Mouse (Mus musculus) G1E (cell line): ENCODE data around the gene Iqcf4.

ENCODE experiments used
- CTCF ChIP-seq: IDR thresholded peaks from 2 replicates; pipeline ENCODE4 v1.5.1; 2012; ENCODE audit warnings: low read depth, low read length, inconsistent platforms, mixed read lengths
- GATA1 ChIP-seq: IDR thresholded peaks from 2 replicates; pipeline ENCODE4 v1.6.1; 2012; ENCODE audit warnings: borderline replicate concordance, low read length, inconsistent platforms, mixed read lengths
- GATA2 ChIP-seq: IDR thresholded peaks from 2 replicates; pipeline ENCODE4 v1.6.1; 2012; ENCODE audit warnings: low read depth, low read length, inconsistent platforms, borderline replicate concordance
- POLR2AphosphoS5 ChIP-seq: IDR thresholded peaks from 2 replicates; pipeline ENCODE4 v1.6.1; 2012; ENCODE audit warnings: low read depth, low read length, inconsistent platforms; ENCODE audit not compliant: insufficient replicate concordance
- TAL1 ChIP-seq: conservative IDR thresholded peaks from 2 replicates; pipeline ENCODE4 v1.6.1; 2012; ENCODE audit warnings: low read depth, low read length, inconsistent platforms, mixed read lengths

DNA sequence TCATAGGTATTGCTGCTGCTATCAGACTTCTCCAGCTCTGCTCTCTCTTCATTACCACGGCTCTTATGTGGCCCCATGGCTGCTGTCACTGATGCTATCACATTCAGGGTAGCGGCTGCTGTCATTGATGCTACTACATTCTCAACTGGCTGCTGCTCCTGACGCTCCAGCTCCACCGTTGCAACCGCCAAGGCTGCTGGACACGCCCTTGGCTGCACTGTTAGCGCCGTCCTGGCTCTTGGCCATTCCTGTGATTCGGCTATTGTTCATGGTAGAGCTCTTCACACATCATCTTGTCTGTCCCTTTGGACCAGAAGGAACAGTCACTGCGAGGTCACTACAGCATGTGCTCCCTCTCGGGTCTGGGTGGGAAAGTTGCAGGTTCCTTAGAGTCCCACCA, 8.5 kb downstream of the Iqcf4 start:
- TF ChIP-seq CTCF = no peak
- TF ChIP-seq POLR2AphosphoS5 = no peak
- no peak for TF ChIP-seq GATA1
- TF ChIP-seq TAL1 = no peak
- TF ChIP-seq GATA2 = no peak
